Mouse (Mus musculus) left cerebral cortex, postnatal 10 days (tissue): ENCODE data around the gene Khk. TPM values are rescaled to one million over a fixed set of nuclear protein-coding genes. Genes with fewer than 3 reads are reported as not detected.
"Not testable (repeated sequence)": the region's sequence is repeated elsewhere in the genome, so short reads cannot be mapped to it uniquely, and the experiment has no call there.

ENCODE experiments used
- DNase-seq, 2 experiments: peaks; one replicate each; pipeline ENCODE4 v3.0.0; 2021 to 2022; ENCODE audit warnings: low spot score in 2 of 2, mixed read lengths in 1 of 2; ENCODE audit errors: extremely low spot score in 1 of 2
- intact Hi-C: fragments of 180-260 bp; cut with DNase I; formaldehyde crosslinking; loops from one replicate; pipeline ENCODE4 v1.15.1; 2025
- total RNA-seq, 2 experiments: library from RNA; stranded (reverse); gene quantifications; 2 replicates each; pipeline ENCODE4 v1.2.3; 2021

The Khk gene
- 1 to 10 TPM; 7.3 to 8.0 TPM for total RNA-seq

- DNase-seq: peak; percentile 77 to 93
- intact Hi-C loops: loop anchor here (10.0 kb wide), 1 partner anchor 707 kb away; no protein-coding TSS in a partner anchor
Measured at GRCm38 (mm10) chr5:30921256-30922033, at the start of gene Khk. Gene Khk, plus strand, starts transcription at chr5:30921431.

GRCm38 (mm10) chr5:30872574-30872973, 48.7 kb upstream of the Khk start:
- intact Hi-C loops: no loop called here
- DNase-seq: no peak

GRCm38 (mm10) chr5:30874365-30874764, 46.9 kb upstream of the Khk start:
- intact Hi-C loops: no loop called here
- no peak for DNase-seq

GRCm38 (mm10) chr5:30878616-30879015, 42.6 kb upstream of the Khk start:
- DNase-seq: no peak
- intact Hi-C loops: no loop called here

GRCm38 (mm10) chr5:30879347-30879943, 41.8 kb upstream of the Khk start:
- intact Hi-C loops: no loop called here
- DNase-seq: no peak

GRCm38 (mm10) chr5:30881839-30882238, 39.4 kb upstream of the Khk start:
- intact Hi-C loops: loop anchor here (10.0 kb wide), 1 partner anchor 177 kb away; no protein-coding TSS in a partner anchor
- DNase-seq: not testable (repeated sequence)

- DNase-seq: no peak
- intact Hi-C loops: loop anchor here (5.0 to 10.0 kb wide), 2 partner anchors 79 to 181 kb away; no protein-coding TSS in a partner anchor
Measured at GRCm38 (mm10) chr5:30886209-30886608, 35.0 kb upstream of the Khk start.

GRCm38 (mm10) chr5:30886731-30887130, 34.5 kb upstream of the Khk start:
- DNase-seq: no peak
- intact Hi-C loops: loop anchor here (5.0 to 10.0 kb wide), 2 partner anchors 79 to 182 kb away; no protein-coding TSS in a partner anchor

GRCm38 (mm10) chr5:30887331-30887761, 33.9 kb upstream of the Khk start:
- peak; percentile 44 to 75 for DNase-seq

GRCm38 (mm10) chr5:30887858-30888336, 33.3 kb upstream of the Khk start:
- DNase-seq: peak; percentile 89 to 94
- intact Hi-C loops: loop anchor here (5.0 to 10.0 kb wide), 2 partner anchors 81 to 183 kb away; no protein-coding TSS in a partner anchor

More at GRCm38 (mm10) chr5:30887331-30887761, 33.9 kb upstream of the Khk start:
- intact Hi-C loops: loop anchor here (5.0 to 10.0 kb wide), 2 partner anchors 80 to 183 kb away; no protein-coding TSS in a partner anchor

- peak; percentile 96 for DNase-seq
- intact Hi-C loops: loop anchor here (5.0 to 10.0 kb wide), 2 partner anchors 81 to 184 kb away; no protein-coding TSS in a partner anchor
Measured at GRCm38 (mm10) chr5:30888337-30889087, 32.7 kb upstream of the Khk start, which contains the start of gene Agbl5. Gene Agbl5, plus strand, starts transcription at chr5:30888694.

- peak; percentile 36 to 87 for DNase-seq
- intact Hi-C loops: loop anchor here (5.0 to 10.0 kb wide), 2 partner anchors 82 to 184 kb away; no protein-coding TSS in a partner anchor
Measured at GRCm38 (mm10) chr5:30889088-30889754, 32.0 kb upstream of the Khk start.

GRCm38 (mm10) chr5:30890375-30890774, 30.9 kb upstream of the Khk start:
- intact Hi-C loops: no loop called here

GRCm38 (mm10) chr5:30901860-30902259, 19.4 kb upstream of the Khk start:
- intact Hi-C loops: no loop called here
- DNase-seq: no peak

More at GRCm38 (mm10) chr5:30890375-30890774, 30.9 kb upstream of the Khk start:
- DNase-seq: no peak

- intact Hi-C loops: no loop called here
- peak; percentile 93 to 97 for DNase-seq
Measured at GRCm38 (mm10) chr5:30907413-30908059, 13.7 kb upstream of the Khk start, which contains the start of gene Ost4. Gene Ost4, minus strand, starts transcription at chr5:30907788.

GRCm38 (mm10) chr5:30908426-30909299, 12.6 kb upstream of the Khk start:
- intact Hi-C loops: no loop called here
- peak in 1 of 2 experiments; percentile 16 for DNase-seq

GRCm38 (mm10) chr5:30909300-30909659, 12.0 kb upstream of the Khk start:
- peak in 1 of 2 experiments; percentile 30 for DNase-seq
- intact Hi-C loops: no loop called here
